Mouse (Mus musculus): ENCODE results near the gene Gprc5a. TPM values are rescaled to one million over a fixed set of nuclear protein-coding genes. Genes with fewer than 3 reads are reported as not detected.
A peak's percentile ranks its signal among the peaks of the same experiment; 100 is the strongest.

Gprc5a gene
- polyA plus RNA-seq, 1 experiment from 2014 or later = 10.0 TPM

DNA sequence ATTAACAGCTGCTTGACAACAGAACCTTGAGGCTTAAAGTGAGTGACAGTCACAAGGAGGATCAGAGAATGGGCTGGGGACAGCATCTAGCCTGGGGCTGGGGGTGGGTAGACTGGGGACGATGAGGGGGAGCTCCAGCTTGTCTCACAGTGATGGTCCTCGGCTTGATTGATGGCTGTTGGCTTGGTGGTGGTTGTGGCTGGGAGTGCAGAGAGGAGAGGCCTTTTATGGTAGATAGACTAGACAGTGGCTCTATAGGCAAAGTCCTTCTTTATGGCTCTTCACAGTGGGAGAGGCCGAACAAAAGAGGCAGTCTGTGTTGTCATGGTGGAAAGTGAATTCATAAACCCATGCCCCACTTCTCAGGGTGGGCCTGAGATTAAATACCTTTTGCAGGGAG, 10.8 kb downstream of the Gprc5a start:
- H3K27ac ChIP-seq = no peak overlapping the region
- H3K36me3 ChIP-seq = no peaks in the 10 kb centered on the region
- WGBS = 54% methylated on average over 3 of the region's 3 CpGs
- H3K4me3 ChIP-seq = no peak overlapping the region
- H3K4me2 ChIP-seq = no peak overlapping the region
- H3K27me3 ChIP-seq = no peaks in the 10 kb centered on the region
- no peak for ATAC-seq (ENCODE audit: insufficient number of reproducible peaks, low FRiP score, low TSS enrichment, low read depth)
- H3K4me1 ChIP-seq = no peaks in the 10 kb centered on the region
- no peaks in the 10 kb centered on the region for H3K9me3 ChIP-seq
- no peak overlapping the region for H3K9ac ChIP-seq

GRCm38 (mm10) chr6:135078420-135078819, 13.0 kb downstream of the Gprc5a start:
- no peak overlapping the region for H3K4me2 ChIP-seq
- no peak for ATAC-seq (ENCODE audit: insufficient number of reproducible peaks, low FRiP score, low TSS enrichment, low read depth)
- no peak overlapping the region for H3K27ac ChIP-seq
- H3K4me1 ChIP-seq = no peaks in the 10 kb centered on the region
- no peaks in the 10 kb centered on the region for H3K36me3 ChIP-seq
- no peaks in the 10 kb centered on the region for H3K9me3 ChIP-seq
- H3K27me3 ChIP-seq = no peaks in the 10 kb centered on the region
- WGBS = 51% methylated on average over 12 of the region's 12 CpGs
- H3K9ac ChIP-seq = no peak overlapping the region
- no peak overlapping the region for H3K4me3 ChIP-seq

DNA sequence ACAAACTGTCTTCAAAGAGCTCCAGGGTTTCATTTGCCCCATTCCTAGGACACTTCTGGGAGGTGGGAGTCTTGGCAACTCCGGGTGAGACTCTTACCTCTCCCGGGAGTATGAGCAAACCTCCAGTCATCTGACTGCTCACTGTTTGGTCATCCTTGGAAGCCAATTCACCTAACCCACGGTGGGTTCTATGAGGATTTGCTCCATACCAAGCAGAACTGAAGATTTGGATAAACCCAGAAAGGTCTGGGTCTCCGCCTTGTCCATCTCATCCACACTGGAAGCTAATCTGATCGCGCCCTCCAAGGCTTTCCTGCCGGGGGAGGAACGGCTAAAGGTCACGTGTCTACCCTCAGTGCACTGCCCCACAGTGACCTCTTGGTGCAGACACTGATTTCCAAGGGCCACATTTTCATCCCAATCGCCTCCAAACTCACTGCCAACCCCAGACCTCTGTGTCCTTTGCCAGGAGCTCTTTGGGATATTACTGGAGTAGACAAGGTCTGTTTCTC, 18.6 kb downstream of the Gprc5a start:
- no peak for ATAC-seq (ENCODE audit: insufficient number of reproducible peaks, low FRiP score, low TSS enrichment, low read depth)
- WGBS = 77% methylated on average over 10 of the region's 10 CpGs

DNA sequence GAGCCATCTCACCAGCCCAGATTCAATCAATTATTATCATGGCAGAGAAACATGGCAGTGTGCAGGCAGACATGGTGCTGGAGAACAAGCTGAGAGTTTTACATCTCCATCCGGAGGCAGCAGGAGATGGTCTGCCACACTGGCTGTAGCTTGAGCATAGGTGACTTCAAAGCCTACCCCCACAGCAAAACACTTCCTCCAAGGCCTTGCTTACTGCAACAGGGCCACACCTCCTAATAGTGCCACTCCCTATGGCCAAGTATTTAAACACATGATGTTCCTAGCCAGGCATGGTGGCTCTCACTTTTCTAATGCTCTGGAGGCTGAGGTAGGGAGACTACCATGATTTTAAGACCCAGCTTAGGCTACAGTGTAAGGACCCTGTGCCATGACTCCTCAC, 20.3 kb downstream of the Gprc5a start:
- H3K9me3 ChIP-seq = no peaks in the 10 kb centered on the region
- H3K4me2 ChIP-seq = no peak overlapping the region
- no peak for ATAC-seq (ENCODE audit: insufficient number of reproducible peaks, low FRiP score, low TSS enrichment, low read depth)
- no peak overlapping the region for H3K9ac ChIP-seq
- H3K27ac ChIP-seq = no peak overlapping the region
- H3K4me3 ChIP-seq = no peak overlapping the region
- no peaks in the 10 kb centered on the region for H3K36me3 ChIP-seq
- 83% methylated on average over 1 of the region's 1 CpGs for WGBS
- H3K27me3 ChIP-seq = no peaks in the 10 kb centered on the region
- H3K4me1 ChIP-seq = peaks cover 13% of the 10 kb centered on the region

More for the DNA sequence above, 18.6 kb downstream of the Gprc5a start:
- H3K9ac ChIP-seq = no peak overlapping the region
- no peaks in the 10 kb centered on the region for H3K36me3 ChIP-seq
- no peak overlapping the region for H3K27ac ChIP-seq
- H3K27me3 ChIP-seq = no peaks in the 10 kb centered on the region
- H3K9me3 ChIP-seq = no peaks in the 10 kb centered on the region
- no peak overlapping the region for H3K4me3 ChIP-seq
- H3K4me2 ChIP-seq = no peak overlapping the region
- peaks cover 11% of the 10 kb centered on the region; the same call in 1 of the 2 replicates for H3K4me1 ChIP-seq

DNA sequence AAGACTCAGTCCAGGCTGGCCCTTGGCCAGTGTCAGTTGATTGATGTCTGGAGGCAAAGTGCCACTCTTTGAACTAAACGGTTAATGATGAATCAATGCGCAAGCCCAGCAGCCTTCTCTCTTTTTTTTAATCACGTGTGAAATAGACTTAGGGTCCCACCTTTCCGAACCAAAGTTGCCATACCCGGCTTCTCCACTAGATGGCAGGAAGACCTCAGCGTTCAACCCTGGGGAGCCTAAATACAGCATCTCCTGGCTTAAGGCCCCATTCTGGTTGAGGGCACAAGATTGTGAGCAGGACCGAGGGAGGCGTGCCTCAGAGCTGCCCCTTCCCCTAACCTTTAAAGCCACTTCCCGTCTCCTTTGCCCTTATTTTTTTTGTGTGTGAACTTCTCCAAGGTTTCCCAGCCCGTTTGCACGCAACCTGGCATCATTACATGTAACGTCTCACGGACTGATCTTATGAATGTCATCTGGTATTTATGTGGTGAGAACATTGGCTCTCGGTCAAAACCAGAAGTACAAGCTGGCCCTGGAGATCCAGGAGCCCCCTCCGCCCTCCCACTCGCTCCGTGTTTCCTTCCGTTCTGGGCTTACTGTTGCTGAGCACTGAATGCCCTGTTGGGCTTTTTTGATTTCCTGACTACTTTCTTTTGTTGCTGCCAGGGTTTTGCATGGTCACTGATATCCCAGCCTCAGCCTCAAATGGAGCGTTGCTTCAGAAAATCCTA, 22.4 kb downstream of the Gprc5a start:
- Histone ChIP-seq H3K27ac (peak overlapping the region; percentile 65), H3K36me3 (no peaks in the 10 kb centered on the region), H3K4me2 (peak overlapping the region; percentile 63), H3K9me3 (no peaks in the 10 kb centered on the region), H3K27me3 (no peaks in the 10 kb centered on the region), H3K4me1 (peaks cover 16% of the 10 kb centered on the region), H3K4me3 (peak overlapping the region; percentile 30), H3K9ac (0 out of 2 replicates have a peak overlapping the region, but pooled peaks have one; percentile 7)
- 7% methylated on average over 19 of the region's 19 CpGs for WGBS
- ATAC-seq (ENCODE audit: insufficient number of reproducible peaks, low FRiP score, low TSS enrichment, low read depth) = peak; percentile 59

GRCm38 (mm10) chr6:135089786-135090185, 24.3 kb downstream of the Gprc5a start:
- Histone ChIP-seq H3K4me3 (no peak overlapping the region), H3K9me3 (no peaks in the 10 kb centered on the region), H3K27me3 (no peaks in the 10 kb centered on the region), H3K9ac (no peak overlapping the region), H3K27ac (no peak overlapping the region), H3K36me3 (no peaks in the 10 kb centered on the region), H3K4me2 (no peak overlapping the region), H3K4me1 (peaks cover 16% of the 10 kb centered on the region)
- 35% methylated on average over 8 of the region's 8 CpGs for WGBS
- ATAC-seq (ENCODE audit: insufficient number of reproducible peaks, low FRiP score, low TSS enrichment, low read depth) = no peak

DNA sequence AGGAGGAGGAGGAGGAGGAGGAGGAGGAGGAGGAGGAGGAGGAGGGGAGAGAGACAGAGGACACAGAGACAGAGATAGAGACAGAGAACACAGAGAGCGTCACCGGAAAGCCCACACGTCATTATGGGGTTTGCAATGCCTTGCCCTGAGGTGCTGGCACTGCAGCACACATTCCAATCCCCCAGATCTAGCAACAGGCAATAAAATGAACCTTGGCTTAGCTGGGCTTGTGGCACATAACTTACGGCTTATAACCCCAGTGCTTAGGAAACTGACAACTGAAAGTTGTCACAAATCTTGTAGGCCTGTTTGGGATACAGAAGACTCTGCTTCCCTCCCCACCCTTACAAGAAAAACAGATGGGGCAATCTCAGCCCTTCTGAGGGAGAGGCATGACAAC, 25.2 kb downstream of the Gprc5a start:
- Histone ChIP-seq H3K9ac (no peak overlapping the region), H3K36me3 (no peaks in the 10 kb centered on the region), H3K27me3 (no peaks in the 10 kb centered on the region), H3K4me2 (no peak overlapping the region), H3K27ac (no peak overlapping the region), H3K4me3 (no peak overlapping the region), H3K4me1 (peaks cover 16% of the 10 kb centered on the region), H3K9me3 (no peaks in the 10 kb centered on the region)
- ATAC-seq (ENCODE audit: insufficient number of reproducible peaks, low FRiP score, low TSS enrichment, low read depth) = no peak
- 21% methylated on average over 4 of the region's 4 CpGs for WGBS

GRCm38 (mm10) chr6:135092798-135093470, 27.5 kb downstream of the Gprc5a start:
- H3K36me3 ChIP-seq = no peaks in the 10 kb centered on the region
- no peak overlapping the region for H3K9ac ChIP-seq
- H3K27ac ChIP-seq = no peak overlapping the region
- no peak for ATAC-seq (ENCODE audit: insufficient number of reproducible peaks, low FRiP score, low TSS enrichment, low read depth)
- no peak overlapping the region for H3K4me3 ChIP-seq
- 91% methylated on average over 12 of the region's 12 CpGs for WGBS
- H3K9me3 ChIP-seq = no peaks in the 10 kb centered on the region
- H3K4me2 ChIP-seq = no peak overlapping the region
- peaks cover 14% of the 10 kb centered on the region for H3K4me1 ChIP-seq
- H3K27me3 ChIP-seq = no peaks in the 10 kb centered on the region

DNA sequence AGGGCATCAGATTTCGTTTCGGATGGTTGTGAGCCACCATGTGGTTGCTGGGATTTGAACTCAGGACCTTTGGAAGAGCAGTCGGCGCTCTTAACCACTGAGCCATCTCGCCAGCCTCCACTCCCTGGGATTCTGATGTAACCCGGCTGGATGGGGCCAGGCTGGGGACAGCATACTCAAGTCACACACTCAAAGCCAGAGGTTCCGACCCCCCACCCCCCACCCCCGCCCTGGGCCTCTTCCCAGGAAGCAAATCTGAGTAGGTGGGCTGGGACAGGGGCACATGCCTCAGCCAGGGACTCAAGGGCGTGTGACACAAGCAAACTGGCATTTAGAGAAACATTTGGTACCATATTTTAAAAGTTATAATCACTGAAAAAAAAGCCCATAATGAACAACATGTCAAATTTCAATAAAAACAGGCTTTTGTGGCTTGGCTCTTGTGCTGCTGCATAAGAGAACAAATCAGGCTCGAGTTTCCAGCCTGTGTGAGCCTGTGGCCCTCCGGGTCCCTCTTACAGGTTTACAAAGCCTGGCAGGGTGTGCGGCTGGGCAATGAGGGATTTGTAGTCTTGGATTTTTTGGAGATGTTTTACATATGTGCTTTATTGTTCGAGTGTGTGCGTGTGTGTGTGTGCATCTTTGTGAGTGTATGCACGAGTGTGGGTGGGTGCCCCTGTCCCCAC, 35.5 kb downstream of the Gprc5a start:
- no peak for ATAC-seq (ENCODE audit: insufficient number of reproducible peaks, low FRiP score, low TSS enrichment, low read depth)
- Histone ChIP-seq H3K4me3 (no peak overlapping the region), H3K36me3 (no peaks in the 10 kb centered on the region), H3K9ac (no peak overlapping the region), H3K4me1 (no peaks in the 10 kb centered on the region), H3K4me2 (no peak overlapping the region), H3K27ac (no peak overlapping the region), H3K27me3 (no peaks in the 10 kb centered on the region), H3K9me3 (no peaks in the 10 kb centered on the region)
- WGBS = 65% methylated on average over 15 of the region's 15 CpGs

- no peak overlapping the region for H3K4me3 ChIP-seq
- H3K4me1 ChIP-seq = no peaks in the 10 kb centered on the region
- no peaks in the 10 kb centered on the region for H3K9me3 ChIP-seq
- no peak overlapping the region for H3K4me2 ChIP-seq
- no peaks in the 10 kb centered on the region for H3K27me3 ChIP-seq
- no peak for ATAC-seq (ENCODE audit: insufficient number of reproducible peaks, low FRiP score, low TSS enrichment, low read depth)
- no peak overlapping the region for H3K27ac ChIP-seq
- H3K9ac ChIP-seq = no peak overlapping the region
- 73% methylated on average over 5 of the region's 5 CpGs for WGBS
- no peaks in the 10 kb centered on the region for H3K36me3 ChIP-seq
Measured at GRCm38 (mm10) chr6:135102736-135103303, 37.4 kb downstream of the Gprc5a start.

GRCm38 (mm10) chr6:135107014-135107413, 41.6 kb downstream of the Gprc5a start:
- H3K4me1 ChIP-seq = no peaks in the 10 kb centered on the region
- no peaks in the 10 kb centered on the region for H3K9me3 ChIP-seq
- 82% methylated on average over 6 of the region's 6 CpGs for WGBS
- no peak overlapping the region for H3K4me3 ChIP-seq
- no peaks in the 10 kb centered on the region for H3K36me3 ChIP-seq
- H3K9ac ChIP-seq = no peak overlapping the region
- H3K27me3 ChIP-seq = no peaks in the 10 kb centered on the region
- no peak for ATAC-seq (ENCODE audit: insufficient number of reproducible peaks, low FRiP score, low TSS enrichment, low read depth)
- no peak overlapping the region for H3K4me2 ChIP-seq
- H3K27ac ChIP-seq = no peak overlapping the region

All from limb, embryonic 15.5 days (tissue).